Mouse (Mus musculus) gastrocnemius, postnatal 25 days (tissue): ENCODE data around the gene Rnf150. TPM values are rescaled to one million over a fixed set of nuclear protein-coding genes. Genes with fewer than 3 reads are reported as not detected.

Experiments
- total RNA-seq, 2 experiments: library from RNA; stranded (reverse); gene quantifications; 1 replicate in 1 of 2; 2 replicates in 1 of 2; pipeline ENCODE4 v1.2.3; 2021

Gene Rnf150
- total RNA-seq, 2 experiments from 2014 or later, result 17.1 to 19.5 TPM

Other genes starting within 250 kb of the Rnf150 start
- gene Zfp330, start 89.2 kb upstream of the Rnf150 start, total RNA-seq, result 10 to 100 TPM; 18.8 to 21.0 TPM